Mouse (Mus musculus): ENCODE measurements at regions not wholly inside any gene's neighbourhood (a gene's known extent, or its start where the extent isn't known, plus 50 kb on each side); places are given as distances from the start of the nearest gene placed in this dataset.

GRCm38 (mm10) chrX:122484756-122485424, 87.7 kb upstream of the Nap1l3 start:
- peak; percentile 8 for DNase-seq (ENCODE audit: low read depth, low spot score)
